Mouse (Mus musculus): ENCODE data around the gene Srrm1.

- no peak for TF ChIP-seq CTCF (conservative IDR thresholded peaks at IDR 0.05; ENCODE audit: insufficient read depth, insufficient read length, low read depth, low read length)
- no peak for TF ChIP-seq POLR2A (IDR thresholded peaks at IDR 0.05; ENCODE audit: low read depth, low read length)
Observed at GRCm38 (mm10) chr4:135385614-135386013, 32.5 kb upstream of the Srrm1 start.

Data from kidney, adult 2 months (tissue).